Mouse (Mus musculus) megakaryocyte, embryonic 14.5 days (primary cell): ENCODE data around the gene Anapc4.

Source experiments
- FLI1 ChIP-seq: IDR thresholded peaks from 2 replicates; pipeline ENCODE4 v1.6.1; 2012; ENCODE audit warnings: low read length, inconsistent platforms, mixed read lengths
- GATA1 ChIP-seq: IDR thresholded peaks from 3 replicates; pipeline ENCODE4 v1.6.1; 2012; ENCODE audit warnings: mixed read lengths, low read length, inconsistent platforms, borderline replicate concordance

- TF ChIP-seq GATA1 (no peak), FLI1 (no peak)
These were observed 21.9 kb downstream of the Anapc4 start for GRCm38 (mm10) chr5:52855727-52856126.
